Mouse (Mus musculus) forebrain, embryonic 12.5 days (tissue): ENCODE data around the gene Tdrd5. TPM values are rescaled to one million over a fixed set of nuclear protein-coding genes. Genes with fewer than 3 reads are reported as not detected.
A peak's percentile ranks its signal among the peaks of the same experiment; 100 is the strongest.

Experiments used
- ATAC-seq: fragments of 200-750 bp; cut with Nextera tagmentation; 2 replicates; pipeline ENCODE4 v1.8.0; 2017; ENCODE audit warnings: moderate TSS enrichment; ENCODE audit not compliant: low FRiP score
- H3K27ac ChIP-seq: fragments of 300-500 bp; sonication (generic); 2 replicates; pipeline ENCODE4 v1.5.1; 2016; ENCODE audit warnings: mild to moderate bottlenecking
- H3K27me3 ChIP-seq: fragments of 300-500 bp; sonication (generic); 2 replicates; pipeline ENCODE4 v1.6.1; 2016; ENCODE audit warnings: mild to moderate bottlenecking
- H3K36me3 ChIP-seq: fragments of 300-500 bp; sonication (generic); replicated peaks from 2 replicates; pipeline ENCODE4 v1.6.1; 2016; ENCODE audit warnings: mild to moderate bottlenecking
- H3K4me1 ChIP-seq: fragments of 300-500 bp; sonication (generic); 2 replicates; pipeline ENCODE4 v1.6.1; 2016
- H3K4me2 ChIP-seq: fragments of 300-500 bp; sonication (generic); 2 replicates; pipeline ENCODE4 v1.6.1; 2016; ENCODE audit warnings: mild to moderate bottlenecking, moderate library complexity
- H3K4me3 ChIP-seq: fragments of 300-500 bp; sonication (generic); replicated peaks from 2 replicates; pipeline ENCODE4 v1.5.1; 2016; ENCODE audit warnings: mild to moderate bottlenecking
- H3K9ac ChIP-seq: fragments of 300-500 bp; sonication (generic); 2 replicates; pipeline ENCODE4 v1.6.1; 2016; ENCODE audit warnings: mild to moderate bottlenecking
- H3K9me3 ChIP-seq: fragments of 300-500 bp; sonication (generic); 2 replicates; pipeline ENCODE4 v1.6.1; 2016
- WGBS: fragments of 180-500 bp; shearing (Covaris S2); methylation state at CpG from one replicate; pipeline ENCODE4 v1.1.7; 2016; 5-methylcytosine and 5-hydroxymethylcytosine counted together
- polyA plus RNA-seq: library from polyadenylated mRNA; unstranded; fragments of >200 nt; fragmentation: Nextera tagmentation; extraction: Ambion mirVana; gene quantifications from 2 replicates; pipeline ENCODE4 v1.2.1, GENCODE M21; 2016

Tdrd5 gene
- polyA plus RNA-seq, 1 experiment from 2014 or later, result 1.0 TPM

DNA sequence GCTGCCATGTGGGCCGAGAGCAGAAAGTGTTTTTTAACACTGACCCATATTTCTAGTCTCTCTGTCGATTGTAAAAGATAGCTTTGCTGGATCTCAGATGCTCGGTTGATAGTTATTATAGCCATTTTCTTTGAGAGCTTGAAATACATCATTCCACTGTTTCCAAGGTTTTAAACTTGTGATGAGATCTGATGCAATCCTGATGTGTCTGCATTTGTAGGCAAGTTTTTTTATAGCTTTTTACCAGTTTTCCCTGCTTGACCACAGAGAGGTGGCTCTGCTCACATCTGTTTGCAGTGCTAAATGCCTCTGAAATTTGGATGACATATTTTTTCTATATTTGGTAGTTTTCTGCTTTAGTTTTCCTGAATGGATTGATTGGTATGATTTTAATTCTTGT lies 55.6 kb downstream of the Tdrd5 start:
- Histone ChIP-seq H3K9me3 (no peaks in the 10 kb centered on the region), H3K9ac (no peak overlapping the region), H3K4me1 (no peaks in the 10 kb centered on the region), H3K4me3 (no peak overlapping the region), H3K4me2 (no peak overlapping the region), H3K36me3 (no peaks in the 10 kb centered on the region), H3K27ac (no peak overlapping the region), H3K27me3 (no peaks in the 10 kb centered on the region)
- ATAC-seq, result no peak
- WGBS, result 83% methylated on average over 3 of the region's 3 CpGs

DNA sequence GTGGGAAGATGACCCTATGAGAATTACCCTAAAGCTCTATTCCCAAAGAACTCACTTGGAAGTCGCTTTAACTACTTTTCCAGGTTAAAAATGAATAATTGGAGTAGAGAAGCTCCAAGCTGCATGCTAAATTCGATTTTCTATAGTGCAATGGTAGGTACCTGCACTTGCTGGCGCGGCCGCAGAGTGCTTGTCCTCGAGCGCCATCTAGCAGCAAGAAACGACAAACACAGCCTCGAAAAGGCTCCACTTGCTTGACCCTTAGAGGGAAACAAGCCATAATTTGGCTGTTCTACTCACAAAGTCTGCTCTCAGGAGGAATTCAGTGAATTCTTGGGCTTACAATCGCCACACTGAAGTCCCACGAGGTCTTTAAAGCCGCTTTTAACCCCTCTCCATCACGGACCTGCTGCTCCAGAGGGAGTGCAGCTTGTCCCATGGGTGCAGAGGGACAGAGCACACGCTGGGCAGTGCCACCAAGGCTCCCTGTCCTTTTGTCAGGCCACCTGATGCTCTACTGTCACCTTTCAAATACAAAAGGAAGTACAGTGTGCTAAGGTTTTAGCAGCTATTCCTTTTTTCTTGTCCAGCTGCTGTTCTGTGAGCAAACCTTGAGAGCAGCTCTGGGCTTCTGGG lies 61.6 kb downstream of the Tdrd5 start:
- H3K4me1 ChIP-seq, result 0 out of 2 replicates have a peak, but pooled peaks cover 3% of the 10 kb centered on the region
- WGBS, result 9% methylated on average over 14 of the region's 14 CpGs
- H3K4me2 ChIP-seq, result no peak overlapping the region
- no peak overlapping the region for H3K4me3 ChIP-seq
- H3K27ac ChIP-seq, result no peak overlapping the region
- H3K27me3 ChIP-seq, result peaks cover 5% of the 10 kb centered on the region; the same call in 1 of the 2 replicates
- no peaks in the 10 kb centered on the region for H3K9me3 ChIP-seq
- ATAC-seq, result no peak
- H3K36me3 ChIP-seq, result no peaks in the 10 kb centered on the region
- H3K9ac ChIP-seq, result no peak overlapping the region

DNA sequence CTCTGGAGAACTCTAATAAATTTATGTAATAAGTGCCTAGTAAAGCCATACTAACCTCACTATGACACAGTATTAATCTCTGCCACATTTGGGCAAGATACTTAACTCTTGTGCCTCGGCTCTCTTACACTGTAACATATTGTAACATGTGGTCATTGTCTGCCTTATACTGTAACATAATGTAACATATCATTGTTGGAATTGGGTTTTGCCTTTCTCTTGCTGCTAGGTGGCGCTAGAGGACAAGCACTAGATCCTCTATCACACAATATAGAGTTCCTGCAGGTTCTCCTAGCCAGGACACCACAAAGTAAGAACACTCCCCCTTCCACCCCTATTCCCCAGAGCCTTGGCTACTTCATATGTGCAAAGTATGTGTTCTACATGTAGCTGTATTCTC lies 62.4 kb downstream of the Tdrd5 start:
- H3K4me3 ChIP-seq, result no peak overlapping the region
- no peaks in the 10 kb centered on the region for H3K36me3 ChIP-seq
- peaks cover 5% of the 10 kb centered on the region; the same call in 1 of the 2 replicates for H3K27me3 ChIP-seq
- H3K9ac ChIP-seq, result no peak overlapping the region
- H3K4me2 ChIP-seq, result no peak overlapping the region
- no peaks in the 10 kb centered on the region for H3K9me3 ChIP-seq
- H3K4me1 ChIP-seq, result 0 out of 2 replicates have a peak, but pooled peaks cover 3% of the 10 kb centered on the region
- H3K27ac ChIP-seq, result no peak overlapping the region
- WGBS, result 40% methylated on average over 2 of the region's 2 CpGs
- ATAC-seq, result no peak

DNA sequence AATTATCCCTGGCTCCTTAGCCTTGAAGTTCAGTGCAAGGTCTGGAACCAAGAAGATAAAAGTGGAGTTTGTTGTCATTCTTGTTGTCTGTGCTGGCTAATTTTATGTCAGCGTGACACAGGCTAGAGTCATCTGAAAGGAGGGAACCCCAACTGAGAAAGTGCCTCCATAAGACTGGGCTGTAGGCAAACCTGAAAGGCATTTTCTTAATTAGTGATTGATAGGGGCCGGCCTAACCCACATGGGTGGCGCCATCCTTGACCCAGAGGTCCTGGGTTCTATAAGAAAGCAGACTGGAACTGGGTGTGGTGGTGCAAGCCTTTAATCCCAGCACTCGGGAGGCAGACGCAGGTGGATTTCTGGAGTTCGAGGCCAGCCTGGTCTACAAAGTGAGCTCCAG lies 72.3 kb downstream of the Tdrd5 start:
- Histone ChIP-seq H3K9me3 (no peaks in the 10 kb centered on the region), H3K36me3 (no peaks in the 10 kb centered on the region), H3K9ac (no peak overlapping the region), H3K4me2 (no peak overlapping the region), H3K4me1 (peaks cover 6% of the 10 kb centered on the region; the same call in 1 of the 2 replicates), H3K27ac (0 out of 2 replicates have a peak overlapping the region, but pooled peaks have one; percentile 25), H3K27me3 (no peaks in the 10 kb centered on the region), H3K4me3 (no peak overlapping the region)
- 90% methylated on average over 6 of the region's 6 CpGs for WGBS
- ATAC-seq, result no peak

DNA sequence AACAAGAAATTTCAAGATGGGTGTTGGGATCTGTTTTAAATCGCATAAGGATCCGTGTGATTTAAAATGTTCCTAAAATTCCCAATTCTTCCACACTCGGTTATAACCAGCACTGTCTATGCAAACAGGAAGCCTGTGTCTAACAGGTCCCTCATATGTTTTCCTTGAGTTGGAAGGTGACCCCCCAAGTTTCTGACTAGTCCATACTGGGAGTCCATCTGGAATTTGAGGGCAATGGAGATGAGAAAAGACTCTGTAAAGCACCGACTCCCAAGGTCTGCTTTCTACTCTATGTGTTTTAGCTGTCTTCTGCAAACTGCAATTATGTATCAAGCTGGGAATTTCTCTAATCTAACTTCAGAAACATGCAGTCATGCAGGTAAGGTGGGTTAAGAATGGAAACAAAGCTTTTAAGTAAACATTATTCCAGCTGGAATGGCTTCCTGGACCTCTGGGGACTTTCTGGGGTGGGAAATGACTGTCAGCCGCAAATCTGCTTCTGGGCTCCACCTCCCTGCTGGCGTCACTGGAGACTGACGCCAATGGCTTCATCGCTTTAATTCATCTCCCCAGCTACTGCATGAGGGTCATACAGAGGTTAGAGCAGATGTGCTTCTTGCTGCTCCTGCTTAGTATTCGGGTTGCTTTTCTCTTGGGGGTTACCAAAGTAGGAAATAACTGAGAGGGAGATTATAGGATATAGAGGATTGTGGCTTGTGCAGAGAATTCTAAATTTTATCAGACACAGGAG lies 73.0 kb downstream of the Tdrd5 start:
- Histone ChIP-seq H3K9ac (no peak overlapping the region), H3K4me3 (no peak overlapping the region), H3K27me3 (no peaks in the 10 kb centered on the region), H3K4me1 (peaks cover 6% of the 10 kb centered on the region; the same call in 1 of the 2 replicates), H3K36me3 (no peaks in the 10 kb centered on the region), H3K27ac (0 out of 2 replicates have a peak overlapping the region, but pooled peaks have one; percentile 25), H3K4me2 (no peak overlapping the region), H3K9me3 (no peaks in the 10 kb centered on the region)
- 49% methylated on average over 9 of the region's 9 CpGs for WGBS
- ATAC-seq, result no peak

DNA sequence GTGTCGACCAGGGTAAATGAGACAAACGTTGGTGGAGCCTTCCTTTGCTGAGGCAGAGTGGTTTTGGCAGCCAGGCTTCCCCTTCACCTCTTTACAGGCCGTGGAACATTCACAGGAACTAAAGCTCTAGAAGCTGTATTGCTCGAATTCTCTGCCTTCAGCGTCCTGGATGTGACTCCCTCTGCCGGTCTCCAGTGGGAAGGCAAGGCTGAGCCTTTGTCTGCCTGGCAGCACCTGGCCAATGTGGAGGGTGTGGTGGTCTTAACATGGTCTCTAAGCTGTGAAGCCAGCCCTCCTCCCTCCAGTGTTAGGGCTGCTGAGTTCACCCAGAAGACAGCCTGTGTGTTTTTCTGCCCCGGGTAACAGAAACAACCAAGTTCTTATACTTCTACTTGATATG lies 74.0 kb downstream of the Tdrd5 start:
- Histone ChIP-seq H3K9me3 (no peaks in the 10 kb centered on the region), H3K4me2 (no peak overlapping the region), H3K27ac (no peak overlapping the region), H3K9ac (no peak overlapping the region), H3K36me3 (no peaks in the 10 kb centered on the region), H3K4me1 (peaks cover 6% of the 10 kb centered on the region; the same call in 1 of the 2 replicates), H3K27me3 (no peaks in the 10 kb centered on the region), H3K4me3 (no peak overlapping the region)
- ATAC-seq, result no peak
- WGBS, result 28% methylated on average over 7 of the region's 7 CpGs

DNA sequence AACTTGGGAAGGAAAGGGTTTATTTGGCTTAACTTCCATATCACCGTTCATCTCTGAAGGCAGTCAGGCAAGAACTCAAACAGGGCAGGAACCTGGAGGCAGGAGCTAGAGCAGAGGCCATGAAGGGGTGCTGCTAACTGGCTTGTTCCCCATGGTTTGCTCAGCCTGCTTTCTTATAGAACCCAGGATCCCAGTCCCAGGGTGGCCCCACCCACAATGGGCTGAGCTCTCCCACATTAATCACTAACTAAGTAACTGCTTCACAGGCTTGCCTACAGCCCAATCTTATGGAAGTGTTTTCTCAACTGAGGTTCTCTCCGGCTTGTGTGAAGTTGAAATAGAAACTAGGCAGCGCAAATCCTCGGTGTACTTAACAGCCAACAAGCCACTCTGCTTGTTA lies 74.7 kb downstream of the Tdrd5 start:
- Histone ChIP-seq H3K4me2 (no peak overlapping the region), H3K27ac (no peak overlapping the region), H3K9ac (no peak overlapping the region), H3K9me3 (no peaks in the 10 kb centered on the region), H3K36me3 (no peaks in the 10 kb centered on the region), H3K27me3 (no peaks in the 10 kb centered on the region), H3K4me1 (peaks cover 6% of the 10 kb centered on the region; the same call in 1 of the 2 replicates), H3K4me3 (no peak overlapping the region)
- no peak for ATAC-seq
- 92% methylated on average over 4 of the region's 4 CpGs for WGBS

DNA sequence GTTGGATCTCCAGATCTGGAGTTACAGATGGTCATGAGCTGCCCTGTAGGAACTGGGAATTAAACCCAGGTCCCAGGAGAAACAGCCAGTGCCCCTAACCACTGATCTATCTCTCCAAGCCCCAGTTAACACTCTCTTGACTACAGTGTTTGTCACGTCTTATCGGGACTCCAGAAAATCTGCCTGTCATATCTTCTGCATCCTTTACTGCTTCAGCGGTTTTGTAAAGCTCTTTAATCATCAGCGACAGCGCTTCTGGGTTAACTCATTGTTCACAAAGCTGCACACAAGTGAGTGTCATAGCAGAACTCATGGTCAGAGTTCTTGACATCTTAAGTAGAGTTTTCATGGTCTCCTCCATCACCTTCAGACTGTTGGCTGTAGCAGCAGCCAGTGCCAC lies 76.6 kb downstream of the Tdrd5 start:
- WGBS, result 74% methylated on average over 5 of the region's 5 CpGs
- no peak overlapping the region for H3K4me3 ChIP-seq
- H3K4me1 ChIP-seq, result peaks cover 22% of the 10 kb centered on the region
- no peaks in the 10 kb centered on the region for H3K9me3 ChIP-seq
- H3K36me3 ChIP-seq, result no peaks in the 10 kb centered on the region
- no peak for ATAC-seq
- H3K27me3 ChIP-seq, result no peaks in the 10 kb centered on the region
- no peak overlapping the region for H3K9ac ChIP-seq
- no peak overlapping the region for H3K27ac ChIP-seq
- H3K4me2 ChIP-seq, result no peak overlapping the region

DNA sequence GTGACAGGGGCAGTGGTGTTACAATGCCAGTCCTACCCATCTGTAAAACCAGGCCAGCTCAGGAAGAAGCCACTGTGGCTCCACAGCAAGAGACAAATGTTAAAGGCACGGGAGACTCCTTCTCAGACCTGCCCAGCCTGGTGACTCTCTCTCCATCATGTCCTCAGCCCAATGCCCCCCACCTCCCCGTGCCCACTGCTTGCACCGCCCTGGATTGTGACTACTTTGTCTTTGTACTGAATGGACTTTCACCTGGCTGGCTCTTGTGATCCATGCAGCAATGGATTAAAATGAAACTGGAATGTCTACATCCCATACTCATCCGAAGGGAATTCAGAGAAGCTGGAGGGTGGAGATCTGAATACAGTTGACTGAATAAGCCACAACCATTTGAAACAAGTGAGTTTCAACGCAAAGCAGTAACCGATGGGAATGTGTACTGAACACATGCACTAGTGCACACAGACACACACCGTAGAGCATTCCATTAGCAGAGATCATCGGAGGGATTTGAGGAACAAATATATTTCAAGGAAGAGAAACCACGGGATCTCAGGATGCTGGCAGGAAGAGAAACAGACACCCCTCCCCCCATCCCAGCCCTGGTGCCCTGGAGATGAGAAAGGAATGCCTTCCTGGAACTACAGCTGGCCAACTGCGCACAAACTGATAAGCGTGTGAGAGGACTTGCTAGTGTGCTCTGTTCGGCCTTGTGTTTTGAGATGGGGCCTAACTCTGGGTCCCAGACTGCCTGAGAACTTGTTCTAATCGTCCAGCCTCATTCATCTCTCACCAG lies 81.1 kb downstream of the Tdrd5 start:
- no peak for ATAC-seq
- peaks cover 22% of the 10 kb centered on the region for H3K4me1 ChIP-seq
- no peaks in the 10 kb centered on the region for H3K9me3 ChIP-seq
- H3K4me3 ChIP-seq, result no peak overlapping the region
- 62% methylated on average over 13 of the region's 13 CpGs for WGBS
- H3K4me2 ChIP-seq, result no peak overlapping the region
- no peak overlapping the region for H3K9ac ChIP-seq
- H3K27me3 ChIP-seq, result no peaks in the 10 kb centered on the region
- H3K27ac ChIP-seq, result peak overlapping the region; percentile 6; the same call in 1 of the 2 replicates
- no peaks in the 10 kb centered on the region for H3K36me3 ChIP-seq

DNA sequence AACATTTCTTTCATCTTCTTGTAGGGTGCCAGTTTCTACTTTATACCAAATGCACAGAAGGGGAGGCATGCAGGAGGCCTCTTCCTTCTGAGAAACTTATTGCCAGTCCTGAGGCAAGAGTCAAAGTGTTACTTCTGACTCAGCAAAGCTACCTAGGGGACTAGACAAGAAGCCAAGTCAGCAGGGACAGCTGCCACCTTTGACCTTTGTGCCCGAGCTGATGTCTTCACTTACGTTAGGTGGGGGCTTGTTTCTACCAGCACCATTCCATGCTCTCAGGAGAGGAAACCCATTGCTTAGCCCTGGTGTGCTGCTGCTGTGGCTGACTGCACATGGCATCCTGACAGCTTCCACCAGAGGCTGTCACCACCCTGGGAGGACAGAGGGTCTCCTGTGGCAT lies 82.1 kb downstream of the Tdrd5 start:
- Histone ChIP-seq H3K9ac (no peak overlapping the region), H3K4me2 (no peak overlapping the region), H3K27me3 (no peaks in the 10 kb centered on the region), H3K4me1 (peaks cover 22% of the 10 kb centered on the region), H3K36me3 (no peaks in the 10 kb centered on the region), H3K9me3 (no peaks in the 10 kb centered on the region), H3K27ac (no peak overlapping the region), H3K4me3 (no peak overlapping the region)
- 61% methylated on average over 2 of the region's 2 CpGs for WGBS
- no peak for ATAC-seq

DNA sequence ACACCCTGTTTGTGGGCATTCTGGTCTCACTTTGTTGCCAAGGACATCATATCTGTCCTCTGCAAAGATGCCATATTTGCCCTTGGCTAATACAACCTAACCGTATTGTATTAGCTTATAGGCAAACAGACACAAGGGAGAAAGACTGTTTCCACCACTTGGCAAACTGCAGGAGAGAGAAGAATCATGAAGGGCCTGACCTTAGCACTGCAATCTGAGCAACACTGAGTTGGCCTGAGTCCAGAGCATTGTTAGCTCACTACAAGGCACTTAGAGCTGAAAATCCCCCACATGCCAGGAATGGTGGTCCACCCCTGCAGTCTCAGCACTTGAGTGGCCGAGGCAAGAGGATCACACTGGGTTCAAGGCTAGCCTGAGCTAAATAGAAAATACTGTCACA lies 84.9 kb downstream of the Tdrd5 start:
- Histone ChIP-seq H3K9ac (no peak overlapping the region), H3K27ac (no peak overlapping the region), H3K4me3 (no peak overlapping the region), H3K27me3 (no peaks in the 10 kb centered on the region), H3K4me2 (no peak overlapping the region), H3K4me1 (peaks cover 22% of the 10 kb centered on the region), H3K9me3 (no peaks in the 10 kb centered on the region), H3K36me3 (no peaks in the 10 kb centered on the region)
- WGBS, result 94% methylated on average over 2 of the region's 2 CpGs
- no peak for ATAC-seq

DNA sequence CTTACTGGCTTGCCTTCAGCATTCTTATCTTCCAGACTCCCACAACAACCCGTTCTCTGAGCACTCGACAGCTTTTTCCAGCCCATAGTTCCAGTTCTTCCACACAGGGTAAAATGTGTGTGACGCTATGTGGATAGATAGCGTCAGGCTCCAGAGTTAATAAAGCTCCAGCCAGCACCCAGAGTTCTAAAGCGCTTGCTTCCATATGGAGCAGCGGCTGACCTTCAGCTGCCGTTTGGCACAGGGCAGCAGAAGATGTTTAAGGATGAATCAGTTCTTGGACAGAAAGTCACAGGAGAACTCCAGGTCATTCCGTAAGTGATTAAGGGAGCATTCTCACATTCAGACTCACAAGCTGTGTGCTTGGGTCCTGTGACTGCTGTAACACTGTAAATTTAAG lies 85.5 kb downstream of the Tdrd5 start:
- Histone ChIP-seq H3K4me2 (no peak overlapping the region), H3K9ac (no peak overlapping the region), H3K4me3 (no peak overlapping the region), H3K4me1 (peaks cover 17% of the 10 kb centered on the region), H3K9me3 (no peaks in the 10 kb centered on the region), H3K27ac (no peak overlapping the region), H3K36me3 (no peaks in the 10 kb centered on the region), H3K27me3 (no peaks in the 10 kb centered on the region)
- WGBS, result 87% methylated on average over 8 of the region's 8 CpGs
- no peak for ATAC-seq
